Mouse (Mus musculus): ENCODE measurements at regions not wholly inside any gene's neighbourhood (a gene's known extent, or its start where the extent isn't known, plus 50 kb on each side); places are given as distances from the start of the nearest gene placed in this dataset.

GRCm38 (mm10) chr2:75315341-75315740 is 343.7 kb upstream of the Hnrnpa3 start:
- no peak for ATAC-seq (ENCODE audit: low FRiP score, low read depth)
- Histone ChIP-seq H3K27me3 (peaks cover 12% of the 10 kb centered on the region), H3K27ac (replicated peaks) (no peak overlapping the region), H3K4me3 (no peak overlapping the region), H3K9ac (replicated peaks) (no peak overlapping the region), H3K4me1 (0 out of 2 replicates have a peak, but pooled peaks cover 3% of the 10 kb centered on the region), H3K4me2 (replicated peaks) (no peak overlapping the region), H3K9me3 (no peaks in the 10 kb centered on the region), H3K36me3 (no peaks in the 10 kb centered on the region)
- 48% methylated on average over 7 of the region's 7 CpGs for WGBS

DNA sequence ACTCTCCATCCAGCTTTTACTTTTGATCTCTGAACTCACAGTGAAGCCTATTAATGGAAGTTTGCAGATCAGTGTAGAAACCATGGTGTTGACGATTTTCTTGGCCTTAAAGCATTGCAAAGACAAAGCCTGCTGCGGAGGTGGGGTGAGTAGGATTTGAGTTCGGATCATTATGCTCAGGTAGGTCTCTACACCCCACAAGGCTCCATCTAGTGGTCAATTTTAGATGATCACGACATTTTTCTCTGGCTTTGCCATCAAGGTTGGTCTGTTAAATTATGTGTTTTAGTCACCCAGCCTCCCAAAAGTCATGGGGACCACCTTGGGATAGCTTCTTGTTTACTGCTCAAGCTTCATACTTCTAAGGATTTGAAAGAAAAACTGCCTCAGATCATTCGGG is 340.9 kb upstream of the Hnrnpa3 start:
- Histone ChIP-seq H3K9ac (replicated peaks) (no peak overlapping the region), H3K4me2 (replicated peaks) (no peak overlapping the region), H3K27ac (replicated peaks) (no peak overlapping the region), H3K27me3 (peaks cover 6% of the 10 kb centered on the region), H3K36me3 (no peaks in the 10 kb centered on the region), H3K4me1 (0 out of 2 replicates have a peak, but pooled peaks cover 3% of the 10 kb centered on the region), H3K9me3 (no peaks in the 10 kb centered on the region), H3K4me3 (no peak overlapping the region)
- ATAC-seq (ENCODE audit: low FRiP score, low read depth), result no peak
- 56% methylated on average over 5 of the region's 5 CpGs for WGBS

DNA sequence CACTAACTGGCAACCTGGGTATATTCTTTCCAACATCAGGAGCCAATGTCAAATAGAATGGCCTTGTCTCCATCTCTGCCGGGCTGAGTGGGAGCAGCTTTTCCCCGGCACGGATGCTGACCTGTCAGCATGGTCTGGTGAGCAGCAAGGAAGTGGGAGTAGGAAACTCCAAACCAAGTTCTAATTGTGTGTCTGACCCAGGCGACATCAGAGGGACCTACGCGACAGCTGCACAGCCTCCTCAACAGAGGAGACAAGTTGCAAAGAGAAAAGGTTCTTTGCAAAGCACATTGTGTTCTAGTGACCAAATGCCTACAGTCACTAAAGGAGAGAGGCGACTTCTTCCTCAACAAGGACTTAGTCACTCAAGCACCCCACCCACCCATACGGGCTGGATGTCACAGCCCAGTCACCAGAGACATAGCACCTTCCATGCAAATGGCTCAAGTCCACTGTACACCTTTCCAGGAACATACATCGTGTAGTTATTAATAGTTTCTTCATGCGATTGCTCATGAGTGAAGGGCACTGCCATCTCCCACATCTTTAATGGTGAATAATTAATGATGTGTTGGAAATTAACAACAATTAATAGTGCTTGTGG is 334.8 kb upstream of the Hnrnpa3 start:
- Histone ChIP-seq H3K4me1 (no peaks in the 10 kb centered on the region), H3K9me3 (no peaks in the 10 kb centered on the region), H3K27me3 (no peaks in the 10 kb centered on the region), H3K36me3 (no peaks in the 10 kb centered on the region), H3K27ac (replicated peaks) (no peak overlapping the region), H3K4me3 (no peak overlapping the region), H3K4me2 (replicated peaks) (no peak overlapping the region), H3K9ac (replicated peaks) (no peak overlapping the region)
- WGBS, result 88% methylated on average over 10 of the region's 10 CpGs
- no peak for ATAC-seq (ENCODE audit: low FRiP score, low read depth)

GRCm38 (mm10) chr2:75329598-75329997 is 329.5 kb upstream of the Hnrnpa3 start:
- Histone ChIP-seq H3K9ac (replicated peaks) (no peak overlapping the region), H3K4me3 (no peak overlapping the region), H3K9me3 (no peaks in the 10 kb centered on the region), H3K36me3 (no peaks in the 10 kb centered on the region), H3K4me1 (no peaks in the 10 kb centered on the region), H3K4me2 (replicated peaks) (no peak overlapping the region), H3K27me3 (no peaks in the 10 kb centered on the region), H3K27ac (replicated peaks) (no peak overlapping the region)
- 87% methylated on average over 2 of the region's 2 CpGs for WGBS
- no peak for ATAC-seq (ENCODE audit: low FRiP score, low read depth)

DNA sequence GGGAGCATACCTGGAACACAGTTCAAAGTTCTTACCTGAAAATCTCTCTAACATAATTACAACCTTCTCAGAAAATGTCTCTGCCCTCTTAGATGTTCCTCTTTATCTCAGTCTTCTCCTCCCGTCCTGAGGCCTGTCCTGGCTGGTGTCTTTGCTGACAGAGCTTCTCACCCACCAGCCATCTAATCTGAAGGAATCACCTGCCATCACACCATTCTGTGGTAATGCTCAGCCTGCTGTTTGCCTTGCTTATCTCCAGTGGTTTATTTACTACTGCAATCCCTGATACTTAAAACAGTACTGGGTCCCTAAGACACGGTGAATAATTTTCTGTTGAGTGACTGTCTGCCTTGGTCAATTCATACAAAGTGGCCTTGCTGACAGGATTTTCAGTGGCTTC is 317.8 kb upstream of the Hnrnpa3 start:
- H3K27ac ChIP-seq (replicated peaks), result no peak overlapping the region
- H3K9ac ChIP-seq (replicated peaks), result no peak overlapping the region
- H3K4me1 ChIP-seq, result no peaks in the 10 kb centered on the region
- H3K9me3 ChIP-seq, result no peaks in the 10 kb centered on the region
- no peak for ATAC-seq (ENCODE audit: low FRiP score, low read depth)
- no peaks in the 10 kb centered on the region for H3K27me3 ChIP-seq
- no peak overlapping the region for H3K4me2 ChIP-seq (replicated peaks)
- H3K4me3 ChIP-seq, result no peak overlapping the region
- H3K36me3 ChIP-seq, result no peaks in the 10 kb centered on the region
- WGBS, result 81% methylated on average over 2 of the region's 2 CpGs

GRCm38 (mm10) chr2:75341726-75342280 is 317.3 kb upstream of the Hnrnpa3 start:
- Histone ChIP-seq H3K9me3 (no peaks in the 10 kb centered on the region), H3K9ac (replicated peaks) (no peak overlapping the region), H3K36me3 (no peaks in the 10 kb centered on the region), H3K27ac (replicated peaks) (no peak overlapping the region), H3K4me2 (replicated peaks) (no peak overlapping the region), H3K4me1 (no peaks in the 10 kb centered on the region), H3K4me3 (no peak overlapping the region), H3K27me3 (no peaks in the 10 kb centered on the region)
- no peak for ATAC-seq (ENCODE audit: low FRiP score, low read depth)
- 87% methylated on average over 6 of the region's 6 CpGs for WGBS

GRCm38 (mm10) chr2:75350902-75351301 is 308.2 kb upstream of the Hnrnpa3 start:
- peaks cover 15% of the 10 kb centered on the region for H3K4me1 ChIP-seq
- no peak overlapping the region for H3K4me2 ChIP-seq (replicated peaks)
- no peaks in the 10 kb centered on the region for H3K27me3 ChIP-seq
- no peak overlapping the region for H3K4me3 ChIP-seq
- H3K36me3 ChIP-seq, result no peaks in the 10 kb centered on the region
- H3K27ac ChIP-seq (replicated peaks), result no peak overlapping the region
- no peaks in the 10 kb centered on the region for H3K9me3 ChIP-seq
- no peak for ATAC-seq (ENCODE audit: low FRiP score, low read depth)
- H3K9ac ChIP-seq (replicated peaks), result no peak overlapping the region
- 88% methylated on average over 3 of the region's 3 CpGs for WGBS

DNA sequence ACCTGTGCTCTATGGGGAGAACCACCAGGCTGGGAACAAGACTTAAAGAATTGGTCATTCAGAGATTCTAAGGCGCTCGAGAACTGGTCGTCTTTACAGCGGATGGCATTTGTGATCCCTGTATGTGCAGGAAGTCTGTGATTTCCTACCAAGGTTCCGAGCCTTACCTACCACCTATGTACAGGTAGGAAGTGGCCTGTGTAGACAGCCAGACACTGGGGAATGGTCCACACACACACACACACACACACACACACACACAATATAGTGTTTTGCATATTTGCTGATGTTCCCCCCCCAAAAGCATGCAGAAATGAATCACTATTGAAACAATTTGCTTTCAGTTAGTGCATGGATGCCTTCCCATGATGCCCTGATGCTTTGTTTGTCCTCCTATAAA is 307.1 kb upstream of the Hnrnpa3 start:
- no peak overlapping the region for H3K4me3 ChIP-seq
- ATAC-seq (ENCODE audit: low FRiP score, low read depth), result no peak
- H3K9ac ChIP-seq (replicated peaks), result no peak overlapping the region
- H3K36me3 ChIP-seq, result no peaks in the 10 kb centered on the region
- H3K27me3 ChIP-seq, result no peaks in the 10 kb centered on the region
- peaks cover 15% of the 10 kb centered on the region for H3K4me1 ChIP-seq
- H3K27ac ChIP-seq (replicated peaks), result no peak overlapping the region
- no peak overlapping the region for H3K4me2 ChIP-seq (replicated peaks)
- 95% methylated on average over 5 of the region's 5 CpGs for WGBS
- H3K9me3 ChIP-seq, result no peaks in the 10 kb centered on the region

DNA sequence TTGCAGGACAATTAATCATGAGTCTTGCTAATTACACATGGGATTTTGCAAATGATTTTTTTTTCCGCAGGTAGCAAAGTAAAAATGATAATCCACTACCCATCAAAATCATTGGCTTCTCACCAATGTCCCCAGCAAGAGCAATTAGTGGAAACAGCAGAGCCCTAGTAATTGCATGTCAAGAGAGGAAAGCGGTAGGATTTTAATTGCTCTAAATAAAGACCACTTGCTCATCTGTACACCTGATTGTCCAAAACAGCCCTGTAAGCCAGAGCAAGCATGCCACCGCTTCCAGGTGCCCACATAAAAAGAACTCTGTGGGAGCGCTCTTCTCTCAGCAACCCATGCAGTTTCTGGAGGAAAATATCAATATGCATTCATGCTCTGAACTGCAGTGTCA is 306.5 kb upstream of the Hnrnpa3 start:
- Histone ChIP-seq H3K27me3 (no peaks in the 10 kb centered on the region), H3K4me3 (no peak overlapping the region), H3K4me2 (replicated peaks) (no peak overlapping the region), H3K27ac (replicated peaks) (no peak overlapping the region), H3K9ac (replicated peaks) (no peak overlapping the region), H3K9me3 (no peaks in the 10 kb centered on the region), H3K4me1 (peaks cover 15% of the 10 kb centered on the region), H3K36me3 (no peaks in the 10 kb centered on the region)
- WGBS, result 81% methylated on average over 4 of the region's 4 CpGs
- no peak for ATAC-seq (ENCODE audit: low FRiP score, low read depth)

GRCm38 (mm10) chr2:75356691-75357375 is 302.2 kb upstream of the Hnrnpa3 start:
- Histone ChIP-seq H3K27me3 (no peaks in the 10 kb centered on the region), H3K36me3 (no peaks in the 10 kb centered on the region), H3K4me1 (peaks cover 15% of the 10 kb centered on the region), H3K9me3 (no peaks in the 10 kb centered on the region), H3K9ac (replicated peaks) (no peak overlapping the region), H3K4me2 (replicated peaks) (no peak overlapping the region), H3K27ac (replicated peaks) (no peak overlapping the region), H3K4me3 (no peak overlapping the region)
- no peak for ATAC-seq (ENCODE audit: low FRiP score, low read depth)
- WGBS, result 85% methylated on average over 8 of the region's 8 CpGs

- Histone ChIP-seq H3K9me3 (no peaks in the 10 kb centered on the region), H3K4me1 (peaks cover 15% of the 10 kb centered on the region), H3K27me3 (no peaks in the 10 kb centered on the region), H3K27ac (replicated peaks) (no peak overlapping the region), H3K4me2 (replicated peaks) (no peak overlapping the region), H3K4me3 (no peak overlapping the region), H3K9ac (replicated peaks) (no peak overlapping the region), H3K36me3 (no peaks in the 10 kb centered on the region)
- 80% methylated on average over 2 of the region's 2 CpGs for WGBS
- no peak for ATAC-seq (ENCODE audit: low FRiP score, low read depth)
Observed at GRCm38 (mm10) chr2:75357516-75357915, 301.5 kb upstream of the Hnrnpa3 start.

DNA sequence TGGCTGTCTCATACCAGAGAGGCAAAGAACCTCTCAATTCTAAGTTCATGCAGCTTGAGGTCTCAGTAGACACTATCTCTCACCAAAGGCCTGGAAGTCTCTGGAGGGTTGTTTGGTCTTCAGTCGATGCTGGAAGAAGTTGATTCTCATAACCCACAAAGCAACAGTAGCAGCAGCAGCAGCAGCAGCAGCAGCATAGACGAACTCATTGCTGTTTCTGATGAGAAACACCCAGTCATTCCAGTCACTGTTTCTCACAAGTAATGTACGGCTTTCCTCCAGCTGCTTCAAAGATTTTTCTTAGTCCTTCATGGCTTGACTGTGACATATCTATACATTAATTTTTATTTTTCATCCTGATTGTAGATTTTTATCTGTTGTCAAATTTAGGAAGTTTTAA is 298.1 kb upstream of the Hnrnpa3 start:
- no peaks in the 10 kb centered on the region for H3K27me3 ChIP-seq
- no peak for ATAC-seq (ENCODE audit: low FRiP score, low read depth)
- H3K4me3 ChIP-seq, result no peak overlapping the region
- WGBS, result 86% methylated on average over 3 of the region's 3 CpGs
- H3K9me3 ChIP-seq, result no peaks in the 10 kb centered on the region
- no peaks in the 10 kb centered on the region for H3K36me3 ChIP-seq
- no peaks in the 10 kb centered on the region for H3K4me1 ChIP-seq
- no peak overlapping the region for H3K27ac ChIP-seq (replicated peaks)
- H3K4me2 ChIP-seq (replicated peaks), result no peak overlapping the region
- H3K9ac ChIP-seq (replicated peaks), result no peak overlapping the region

All from midbrain, embryonic 12.5 days (tissue).